Mouse (Mus musculus) heart, postnatal 0 days (tissue): ENCODE measurements around the gene Pde8a. TPM values are rescaled to one million over a fixed set of nuclear protein-coding genes. Genes with fewer than 3 reads are reported as not detected.

Source experiments
- ATAC-seq: fragments of 200-750 bp; cut with Nextera tagmentation; 2 replicates; pipeline ENCODE4 v1.8.0; 2017; ENCODE audit warnings: low read depth, moderate number of reproducible peaks, moderate library complexity; ENCODE audit not compliant: insufficient read depth
- DNase-seq: peaks from one replicate; pipeline ENCODE4 v3.0.0-alpha.2; 2016; ENCODE audit warnings: low spot score
- H3K27ac ChIP-seq: fragments of 300-500 bp; sonication (generic); 2 replicates; pipeline ENCODE4 v1.5.1; 2014; ENCODE audit warnings: low read depth, mild to moderate bottlenecking
- H3K27me3 ChIP-seq: fragments of 300-500 bp; sonication (generic); 2 replicates; pipeline ENCODE4 v1.6.1; 2014; ENCODE audit warnings: low read length, mixed read lengths; ENCODE audit not compliant: control insufficient read depth, insufficient read depth
- H3K36me3 ChIP-seq: fragments of 300-500 bp; sonication (generic); replicated peaks from 2 replicates; pipeline ENCODE4 v1.6.1; 2014; ENCODE audit warnings: low read length, mixed read lengths; ENCODE audit not compliant: control insufficient read depth, insufficient read depth
- H3K4me1 ChIP-seq: fragments of 300-500 bp; sonication (generic); 2 replicates; pipeline ENCODE4 v1.6.1; 2014; ENCODE audit warnings: antibody characterized with exemption; ENCODE audit not compliant: control insufficient read depth, insufficient read depth
- H3K4me2 ChIP-seq: fragments of 300-500 bp; sonication (generic); 2 replicates; pipeline ENCODE4 v1.6.1; 2014; ENCODE audit warnings: low read depth, mild to moderate bottlenecking, low read length, moderate library complexity
- H3K4me3 ChIP-seq: fragments of 300-500 bp; sonication (generic); 2 replicates; pipeline ENCODE4 v1.5.1; 2014; ENCODE audit warnings: low read depth, low read length
- H3K9ac ChIP-seq: fragments of 300-500 bp; sonication (generic); replicated peaks from 2 replicates; pipeline ENCODE4 v1.6.1; 2014; ENCODE audit warnings: low read depth, low read length, mixed read lengths
- H3K9me3 ChIP-seq: fragments of 300-500 bp; sonication (generic); replicated peaks from 2 replicates; pipeline ENCODE4 v1.6.1; 2016; ENCODE audit warnings: low read length; ENCODE audit not compliant: control insufficient read depth
- CTCF ChIP-seq: IDR thresholded peaks from 2 replicates; pipeline ENCODE4 v1.5.1; 2016; ENCODE audit warnings: antibody characterized with exemption, control low read depth, low read depth
- EP300 ChIP-seq: IDR thresholded peaks from 2 replicates; pipeline ENCODE4 v1.6.1; 2016; ENCODE audit warnings: antibody characterized with exemption, low read depth
- WGBS: fragments of 180-500 bp; shearing (Covaris S2); extraction: QIAGEN DNeasy Blood & Tissue Kit; methylation state at CpG from one replicate; pipeline ENCODE4 v1.1.7; 2014; 5-methylcytosine and 5-hydroxymethylcytosine counted together
- polyA plus RNA-seq: library from polyadenylated mRNA; unstranded; fragments of >200 nt; fragmentation: Nextera tagmentation; extraction: Ambion mirVana; gene quantifications from 2 replicates; pipeline ENCODE4 v1.2.1, GENCODE M21; 2015
- total RNA-seq: library from RNA; depleted of rRNA; stranded (reverse); fragments of >200 nt; gene quantifications from 2 replicates; pipeline ENCODE4 v1.2.3, GENCODE M21; 2014; ENCODE audit warnings: low replicate concordance

The Pde8a gene
- total and polyA plus RNA-seq, 2 experiments from 2014 or later, result 4.5 to 9.6 TPM

- H3K9ac ChIP-seq, result no peak overlapping the region
- H3K36me3 ChIP-seq, result no peaks in the 10 kb centered on the region
- no peaks in the 10 kb centered on the region for H3K9me3 ChIP-seq
- H3K4me2 ChIP-seq, result no peak overlapping the region
- WGBS, result 96% methylated on average over 1 of the region's 1 CpGs
- TF ChIP-seq EP300 (no peak), CTCF (no peak)
- no peak for ATAC-seq
- no peaks in the 10 kb centered on the region for H3K27me3 ChIP-seq
- DNase-seq, result no peak
- H3K27ac ChIP-seq, result no peak overlapping the region
- no peaks in the 10 kb centered on the region for H3K4me1 ChIP-seq
- H3K4me3 ChIP-seq, result no peak overlapping the region
Observed at GRCm38 (mm10) chr7:81356360-81356759, 143.0 kb downstream of the Pde8a start.

DNA sequence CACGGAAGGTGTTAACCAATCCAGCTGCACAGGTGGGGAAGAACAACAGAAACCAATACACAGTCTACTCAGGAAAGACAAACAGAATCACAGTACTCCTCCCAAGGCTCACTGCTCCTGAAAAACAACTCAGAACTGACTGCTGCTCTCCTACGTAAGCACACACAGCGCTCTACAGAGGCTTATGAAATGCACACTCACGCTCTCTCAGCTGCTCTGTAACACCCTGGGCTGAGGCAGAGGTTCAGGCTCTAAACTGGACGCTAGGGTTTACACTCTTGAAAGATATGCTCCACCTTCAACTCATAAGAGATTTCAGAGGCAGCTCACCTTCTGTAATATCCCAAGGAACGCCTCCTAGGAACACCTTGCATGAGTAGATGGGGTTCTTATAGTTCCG lies 143.6 kb downstream of the Pde8a start:
- no peak overlapping the region for H3K4me3 ChIP-seq
- DNase-seq, result no peak
- H3K4me2 ChIP-seq, result no peak overlapping the region
- no peak overlapping the region for H3K9ac ChIP-seq
- TF ChIP-seq CTCF, result no peak
- TF ChIP-seq EP300, result no peak
- no peaks in the 10 kb centered on the region for H3K9me3 ChIP-seq
- H3K36me3 ChIP-seq, result no peaks in the 10 kb centered on the region
- H3K27me3 ChIP-seq, result no peaks in the 10 kb centered on the region
- WGBS, result 74% methylated on average over 7 of the region's 7 CpGs
- no peaks in the 10 kb centered on the region for H3K4me1 ChIP-seq
- no peak for ATAC-seq
- H3K27ac ChIP-seq, result no peak overlapping the region

DNA sequence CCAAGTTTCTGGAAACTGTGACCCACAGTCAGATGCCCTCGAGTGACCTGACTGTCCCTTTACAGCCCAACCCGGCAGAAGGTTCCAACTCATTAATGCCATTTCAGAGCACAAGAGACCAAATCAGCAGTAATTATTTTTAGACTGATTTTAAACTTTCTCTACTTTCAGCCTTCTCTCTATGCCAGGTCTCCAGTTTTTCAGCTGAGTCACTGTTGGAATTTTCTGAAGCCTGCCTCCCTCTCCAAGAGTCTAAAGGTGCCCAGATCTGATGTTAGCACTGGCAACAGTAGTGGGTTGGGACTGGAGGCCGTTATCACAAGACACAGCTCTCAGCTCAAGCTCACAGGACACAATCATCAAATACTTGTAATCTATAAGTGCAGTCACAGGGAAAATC lies 154.6 kb downstream of the Pde8a start:
- WGBS, result 48% methylated on average over 3 of the region's 3 CpGs
- H3K4me1 ChIP-seq, result no peaks in the 10 kb centered on the region
- DNase-seq (no peak), ATAC-seq (no peak)
- H3K27me3 ChIP-seq, result no peaks in the 10 kb centered on the region
- no peaks in the 10 kb centered on the region for H3K36me3 ChIP-seq
- no peak overlapping the region for H3K9ac ChIP-seq
- H3K27ac ChIP-seq, result no peak overlapping the region
- no peak for TF ChIP-seq CTCF
- no peak for TF ChIP-seq EP300
- H3K4me3 ChIP-seq, result no peak overlapping the region
- no peaks in the 10 kb centered on the region for H3K9me3 ChIP-seq
- no peak overlapping the region for H3K4me2 ChIP-seq

DNA sequence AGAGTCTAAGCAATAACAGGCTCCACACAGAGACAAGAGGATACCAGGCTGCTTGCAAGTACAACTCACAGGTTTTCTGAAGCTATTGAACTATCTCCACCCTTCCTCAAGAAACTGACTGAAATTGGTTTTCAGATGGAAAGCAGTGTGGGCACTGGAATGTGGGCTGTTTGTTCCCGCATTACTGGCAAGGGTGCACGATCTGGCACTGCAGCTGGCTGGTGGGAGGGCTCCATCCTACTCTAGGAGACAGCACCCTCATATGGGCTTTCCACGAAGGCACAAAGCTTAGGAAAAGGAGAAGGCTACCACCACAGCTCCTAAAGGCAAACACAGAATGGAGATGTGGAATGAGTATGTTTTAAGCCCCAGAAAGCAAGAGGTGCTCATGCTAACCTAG lies 156.3 kb downstream of the Pde8a start:
- H3K27me3 ChIP-seq, result no peaks in the 10 kb centered on the region
- H3K4me3 ChIP-seq, result no peak overlapping the region
- H3K9me3 ChIP-seq, result no peaks in the 10 kb centered on the region
- DNase-seq (no peak), ATAC-seq (no peak)
- H3K4me2 ChIP-seq, result no peak overlapping the region
- no peak overlapping the region for H3K27ac ChIP-seq
- H3K4me1 ChIP-seq, result no peaks in the 10 kb centered on the region
- WGBS, result 55% methylated on average over 3 of the region's 3 CpGs
- TF ChIP-seq CTCF (no peak), EP300 (no peak)
- no peak overlapping the region for H3K9ac ChIP-seq
- H3K36me3 ChIP-seq, result no peaks in the 10 kb centered on the region

DNA sequence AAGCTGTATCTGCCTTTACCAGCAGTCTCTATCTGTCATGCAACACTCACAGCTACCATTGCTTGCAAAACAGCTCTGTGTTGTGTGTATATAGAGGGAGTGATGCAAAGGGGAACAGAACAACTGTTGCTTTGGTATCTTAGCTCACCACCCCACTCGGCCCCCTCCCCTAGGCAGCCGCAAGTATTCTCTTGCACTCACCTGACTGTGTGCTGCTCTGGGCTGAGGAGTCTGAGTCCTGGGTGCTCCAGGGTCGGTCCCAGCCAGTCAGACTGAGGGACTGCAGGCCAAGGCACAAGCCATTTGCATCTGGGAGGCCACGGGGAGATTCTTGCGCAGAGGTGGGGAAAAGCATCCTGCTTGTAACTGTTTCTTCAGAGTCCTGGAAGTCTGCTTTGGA lies 158.4 kb downstream of the Pde8a start:
- no peak overlapping the region for H3K4me2 ChIP-seq
- no peak for DNase-seq
- no peak overlapping the region for H3K9ac ChIP-seq
- no peak overlapping the region for H3K4me3 ChIP-seq
- TF ChIP-seq CTCF, result no peak
- TF ChIP-seq EP300, result no peak
- no peaks in the 10 kb centered on the region for H3K9me3 ChIP-seq
- H3K27me3 ChIP-seq, result no peaks in the 10 kb centered on the region
- H3K36me3 ChIP-seq, result no peaks in the 10 kb centered on the region
- ATAC-seq, result no peak
- no peak overlapping the region for H3K27ac ChIP-seq
- 21% methylated on average over 5 of the region's 5 CpGs for WGBS
- no peaks in the 10 kb centered on the region for H3K4me1 ChIP-seq

GRCm38 (mm10) chr7:81372337-81372920 lies 159.0 kb downstream of the Pde8a start:
- Histone ChIP-seq H3K4me3 (no peak overlapping the region), H3K9me3 (no peaks in the 10 kb centered on the region), H3K27me3 (no peaks in the 10 kb centered on the region), H3K27ac (no peak overlapping the region), H3K4me2 (peak overlapping the region; percentile 48), H3K36me3 (no peaks in the 10 kb centered on the region), H3K9ac (no peak overlapping the region), H3K4me1 (no peaks in the 10 kb centered on the region)
- TF ChIP-seq CTCF, result no peak
- TF ChIP-seq EP300, result no peak
- ATAC-seq (peak; percentile 27; the same call in 1 of the 2 replicates), DNase-seq (peak; percentile 30)
- WGBS, result 7% methylated on average over 11 of the region's 13 CpGs
